Mouse (Mus musculus) hindbrain, embryonic 11.5 days (tissue): ENCODE results near the gene Olfr714. TPM values are rescaled to one million over a fixed set of nuclear protein-coding genes. Genes with fewer than 3 reads are reported as not detected.
"Not testable (repeated sequence)": the region's sequence is repeated elsewhere in the genome, so short reads cannot be mapped to it uniquely, and the experiment has no call there.

ENCODE experiments used
- ATAC-seq: fragments of 200-750 bp; cut with Nextera tagmentation; 2 replicates; pipeline ENCODE4 v1.8.0; 2017; ENCODE audit warnings: mild to moderate bottlenecking, moderate TSS enrichment, moderate library complexity; ENCODE audit not compliant: low FRiP score
- DNase-seq: peaks from one replicate; pipeline ENCODE4 v3.0.0-alpha.2; 2015; ENCODE audit warnings: low spot score
- H3K27ac ChIP-seq: fragments of 300-500 bp; sonication (generic); 2 replicates; pipeline ENCODE4 v1.5.1; 2014; ENCODE audit warnings: mild to moderate bottlenecking, low read depth, low read length
- H3K27me3 ChIP-seq: fragments of 300-500 bp; sonication (generic); 2 replicates; pipeline ENCODE4 v1.6.1; 2014; ENCODE audit warnings: mild to moderate bottlenecking, low read length, moderate library complexity, mixed read lengths; ENCODE audit not compliant: control insufficient read depth, insufficient read depth
- H3K36me3 ChIP-seq: fragments of 300-500 bp; sonication (generic); 2 replicates; pipeline ENCODE4 v1.6.1; 2014; ENCODE audit warnings: mild to moderate bottlenecking, low read length, moderate library complexity, mixed read lengths; ENCODE audit not compliant: control insufficient read depth, insufficient read depth
- H3K4me1 ChIP-seq: fragments of 300-500 bp; sonication (generic); replicated peaks from 2 replicates; pipeline ENCODE4 v1.6.1; 2014; ENCODE audit warnings: low read length, mixed read lengths; ENCODE audit not compliant: control insufficient read depth, insufficient read depth
- H3K4me2 ChIP-seq: fragments of 300-500 bp; sonication (generic); replicated peaks from 2 replicates; pipeline ENCODE4 v1.6.1; 2014; ENCODE audit warnings: mild to moderate bottlenecking, low read depth, low read length
- H3K4me3 ChIP-seq: fragments of 300-500 bp; sonication (generic); 2 replicates; pipeline ENCODE4 v1.5.1; 2014; ENCODE audit warnings: low read depth, low read length
- H3K9ac ChIP-seq: fragments of 300-500 bp; sonication (generic); 2 replicates; pipeline ENCODE4 v1.6.1; 2014; ENCODE audit warnings: low read depth, low read length
- H3K9me3 ChIP-seq: fragments of 300-500 bp; sonication (generic); 2 replicates; pipeline ENCODE4 v1.6.1; 2016; ENCODE audit warnings: low read length; ENCODE audit not compliant: control insufficient read depth
- WGBS: fragments of 180-500 bp; shearing (Covaris S2); extraction: QIAGEN DNeasy Blood & Tissue Kit; methylation state at CpG from one replicate; pipeline ENCODE4 v1.1.7; 2014; 5-methylcytosine and 5-hydroxymethylcytosine counted together
- polyA plus RNA-seq: library from polyadenylated mRNA; unstranded; fragments of >200 nt; fragmentation: Nextera tagmentation; extraction: Ambion mirVana; gene quantifications from 2 replicates; pipeline ENCODE4 v1.2.1, GENCODE M21; 2014

Olfr714 gene
- not detected in 2 replicates for polyA plus RNA-seq

DNA sequence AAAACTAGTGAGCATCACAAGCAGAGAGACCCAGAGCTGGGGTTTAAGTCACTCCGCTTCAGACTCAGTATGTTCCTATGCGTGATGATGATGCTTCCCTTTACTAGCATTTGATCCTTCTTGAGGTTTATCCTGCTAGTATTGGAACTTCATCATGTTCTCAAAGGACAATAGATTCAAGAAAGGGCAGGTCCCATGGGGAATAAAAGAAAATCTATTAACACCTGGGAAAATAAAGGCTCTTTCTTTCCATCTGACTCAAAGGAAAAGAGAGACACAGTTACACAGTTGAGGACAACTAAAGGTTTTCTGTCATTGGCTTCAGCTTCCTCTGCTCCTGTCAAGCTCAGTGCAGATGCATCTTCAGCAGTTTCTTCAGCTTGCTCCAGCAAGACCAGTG, at the start of gene Olfr714:
Gene Olfr714 (plus strand): TSS at position 301 of the 400 bp plus-strand sequence.
- no peak within 1 kb of the TSS for H3K4me3 ChIP-seq
- no peaks in the 10 kb centered on the region for H3K9me3 ChIP-seq
- 89% methylated on average over 2 of the region's 2 CpGs for WGBS
- no peak for ATAC-seq
- H3K27me3 ChIP-seq = no peaks in the 10 kb centered on the region
- no peak within 1 kb of the TSS for H3K9ac ChIP-seq
- H3K36me3 ChIP-seq = no peaks in the 10 kb centered on the region
- no peak within 1 kb of the TSS for H3K27ac ChIP-seq
- no peaks in the 10 kb centered on the region for H3K4me1 ChIP-seq
- H3K4me2 ChIP-seq = no peak within 1 kb of the TSS
- DNase-seq = no peak

GRCm38 (mm10) chr7:107030874-107031273, 39.9 kb upstream of the Olfr714 start, which contains the start of gene Olfr713:
TSS of gene Olfr713 (plus strand) at chr7:107031174.
- no peak within 1 kb of the TSS for H3K4me3 ChIP-seq
- DNase-seq (no peak), ATAC-seq (no peak)
- no peaks in the 10 kb centered on the region for H3K9me3 ChIP-seq
- H3K4me2 ChIP-seq = no peak within 1 kb of the TSS
- no peaks in the 10 kb centered on the region for H3K36me3 ChIP-seq
- no peaks in the 10 kb centered on the region for H3K27me3 ChIP-seq
- H3K9ac ChIP-seq = no peak within 1 kb of the TSS
- WGBS = 93% methylated on average over 1 of the region's 1 CpGs
- H3K27ac ChIP-seq = no peak within 1 kb of the TSS
- no peaks in the 10 kb centered on the region for H3K4me1 ChIP-seq

- 83% methylated on average over 2 of the region's 2 CpGs for WGBS
- H3K4me3 ChIP-seq = no peak overlapping the region
- no peak for ATAC-seq
Observed at GRCm38 (mm10) chr7:107039934-107040563, 30.7 kb upstream of the Olfr714 start.

DNA sequence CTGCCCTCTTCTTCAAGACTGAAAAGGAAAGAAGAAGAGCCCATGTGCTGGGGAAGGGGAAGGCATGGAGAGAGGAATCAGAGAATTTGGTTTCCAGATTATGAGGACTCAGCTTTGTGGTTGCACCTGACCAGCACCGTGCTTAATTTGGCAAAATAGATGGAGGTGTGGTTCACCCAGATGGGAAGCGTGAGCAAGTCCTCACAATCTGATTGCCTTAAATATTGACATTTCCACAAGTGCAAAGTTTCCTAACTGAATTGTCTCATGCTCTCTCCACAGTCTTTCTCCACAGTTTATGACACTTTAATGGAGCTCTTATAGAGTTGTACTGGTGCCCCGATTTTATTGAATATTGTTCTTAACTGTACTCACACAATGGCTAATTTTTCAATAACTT, 27.6 kb upstream of the Olfr714 start:
- H3K4me1 ChIP-seq = no peaks in the 10 kb centered on the region
- no peaks in the 10 kb centered on the region for H3K36me3 ChIP-seq
- H3K27ac ChIP-seq = no peak overlapping the region
- ATAC-seq (no peak), DNase-seq (no peak)
- no peaks in the 10 kb centered on the region for H3K9me3 ChIP-seq
- no peak overlapping the region for H3K4me2 ChIP-seq
- no peak overlapping the region for H3K9ac ChIP-seq
- H3K4me3 ChIP-seq = no peak overlapping the region
- H3K27me3 ChIP-seq = no peaks in the 10 kb centered on the region
- 88% methylated on average over 3 of the region's 3 CpGs for WGBS

More at GRCm38 (mm10) chr7:107039934-107040563, 30.7 kb upstream of the Olfr714 start:
- H3K9ac ChIP-seq = no peak overlapping the region
- no peaks in the 10 kb centered on the region for H3K36me3 ChIP-seq
- no peak overlapping the region for H3K4me2 ChIP-seq
- no peaks in the 10 kb centered on the region for H3K27me3 ChIP-seq
- DNase-seq = no peak
- no peaks in the 10 kb centered on the region for H3K9me3 ChIP-seq
- no peaks in the 10 kb centered on the region for H3K4me1 ChIP-seq
- H3K27ac ChIP-seq = no peak overlapping the region

DNA sequence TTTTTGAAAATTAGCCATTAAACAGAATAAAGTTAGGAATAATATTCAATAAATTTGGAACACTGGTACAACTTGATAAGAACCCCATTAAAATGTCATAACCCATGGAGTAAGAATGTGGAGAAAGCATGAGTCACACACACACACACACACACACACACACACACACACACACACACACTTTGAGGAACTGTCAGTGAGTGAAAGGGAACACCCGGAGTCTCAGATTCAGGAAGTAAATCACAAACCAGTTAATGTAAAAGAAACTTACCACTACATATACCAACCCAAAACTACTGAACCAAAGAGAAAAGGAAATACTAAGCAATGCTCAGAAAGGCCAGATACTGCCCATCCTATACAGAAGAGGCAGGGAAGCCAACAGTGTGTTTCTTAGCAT, 26.4 kb upstream of the Olfr714 start:
- no peak overlapping the region for H3K27ac ChIP-seq
- ATAC-seq (no peak), DNase-seq (no peak)
- H3K4me3 ChIP-seq = no peak overlapping the region
- no peaks in the 10 kb centered on the region for H3K9me3 ChIP-seq
- no peaks in the 10 kb centered on the region for H3K27me3 ChIP-seq
- no peak overlapping the region for H3K9ac ChIP-seq
- no peak overlapping the region for H3K4me2 ChIP-seq
- 92% methylated on average over 1 of the region's 1 CpGs for WGBS
- H3K4me1 ChIP-seq = no peaks in the 10 kb centered on the region
- no peaks in the 10 kb centered on the region for H3K36me3 ChIP-seq

GRCm38 (mm10) chr7:107045833-107046232, 24.9 kb upstream of the Olfr714 start:
- 6% methylated on average over 5 of the region's 5 CpGs for WGBS
- DNase-seq (peak; percentile 76), ATAC-seq (peak; percentile 51; the same call in 1 of the 2 replicates)
- Histone ChIP-seq H3K4me3 (no peak overlapping the region), H3K4me2 (no peak overlapping the region), H3K9me3 (no peaks in the 10 kb centered on the region), H3K4me1 (no peaks in the 10 kb centered on the region), H3K36me3 (no peaks in the 10 kb centered on the region), H3K27ac (no peak overlapping the region), H3K9ac (no peak overlapping the region), H3K27me3 (no peaks in the 10 kb centered on the region)

GRCm38 (mm10) chr7:107047578-107047977, 23.2 kb upstream of the Olfr714 start:
- DNase-seq (no peak), ATAC-seq (no peak)
- Histone ChIP-seq H3K4me1 (no peaks in the 10 kb centered on the region), H3K27ac (no peak overlapping the region), H3K36me3 (no peaks in the 10 kb centered on the region), H3K4me3 (no peak overlapping the region), H3K4me2 (no peak overlapping the region), H3K9ac (no peak overlapping the region), H3K27me3 (no peaks in the 10 kb centered on the region), H3K9me3 (no peaks in the 10 kb centered on the region)
- WGBS = 72% methylated on average over 3 of the region's 3 CpGs

DNA sequence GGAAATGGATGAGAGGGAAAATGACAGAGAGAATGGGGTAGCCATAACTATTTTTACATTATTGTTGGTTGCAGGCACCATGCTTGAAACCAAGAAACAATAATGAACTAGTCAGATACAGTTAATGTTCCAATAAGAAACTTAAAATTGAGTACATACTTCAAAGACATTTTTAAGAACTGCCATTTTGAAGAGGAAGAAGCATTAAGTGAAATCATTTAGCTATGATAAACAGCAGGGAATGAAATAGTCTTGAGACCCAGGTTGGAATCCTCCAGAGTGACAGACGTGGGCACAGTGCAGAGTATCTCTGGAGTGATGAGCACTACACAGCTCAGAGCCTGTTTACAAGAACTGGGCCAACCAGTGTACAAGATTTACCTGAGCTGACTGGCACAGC, 22.1 kb downstream of the Olfr714 start, which contains the start of gene Olfr17:
Gene Olfr17 (plus strand): TSS at position 301 of the 400 bp plus-strand sequence.
- DNase-seq = no peak
- H3K4me1 ChIP-seq = no peaks in the 10 kb centered on the region
- H3K4me2 ChIP-seq = no peak within 1 kb of the TSS
- H3K36me3 ChIP-seq = no peaks in the 10 kb centered on the region
- 51% methylated on average over 1 of the region's 1 CpGs for WGBS
- H3K4me3 ChIP-seq = no peak within 1 kb of the TSS
- H3K9me3 ChIP-seq = no peaks in the 10 kb centered on the region
- no peak within 1 kb of the TSS for H3K27ac ChIP-seq
- no peak within 1 kb of the TSS for H3K9ac ChIP-seq
- H3K27me3 ChIP-seq = no peaks in the 10 kb centered on the region
- no peak for ATAC-seq

- not testable (repeated sequence) for H3K9me3 ChIP-seq, H3K36me3 ChIP-seq, H3K9ac ChIP-seq, H3K4me1 ChIP-seq, H3K4me3 ChIP-seq, H3K27ac ChIP-seq, H3K27me3 ChIP-seq, ATAC-seq, H3K4me2 ChIP-seq, DNase-seq
- 89% methylated on average over 1 of the region's 2 CpGs for WGBS
Observed at GRCm38 (mm10) chr7:107110269-107110668, 39.5 kb downstream of the Olfr714 start, which contains the start of gene Olfr715b. TSS of gene Olfr715b (minus strand) at chr7:107110369.
